Mouse (Mus musculus): ENCODE measurements at regions not wholly inside any gene's neighbourhood (a gene's known extent, or its start where the extent isn't known, plus 50 kb on each side); places are given as distances from the start of the nearest gene placed in this dataset.

- peak in 1 of 2 experiments; percentile 3 for DNase-seq (ENCODE audit: low spot score in 2 of 2)
- intact Hi-C loops (cut with DNase I) = no loop called here
These were observed 88.4 kb downstream of the AI593442 start for GRCm38 (mm10) chr9:52591188-52591587.

- intact Hi-C loops (cut with DNase I) = no loop called here
- DNase-seq (ENCODE audit: low spot score in 2 of 2) = peak; percentile 18 to 47
These were observed 105.5 kb downstream of the AI593442 start for GRCm38 (mm10) chr9:52574066-52574465.

GRCm38 (mm10) chr9:52551577-52552281 is 127.9 kb downstream of the AI593442 start:
- intact Hi-C loops (cut with DNase I) = no loop called here
- DNase-seq (ENCODE audit: low spot score in 2 of 2) = no peak

- intact Hi-C loops (cut with DNase I) = no loop called here
- DNase-seq (ENCODE audit: low spot score in 2 of 2) = no peak
These were observed 133.5 kb downstream of the AI593442 start for GRCm38 (mm10) chr9:52546071-52546470.

DNA sequence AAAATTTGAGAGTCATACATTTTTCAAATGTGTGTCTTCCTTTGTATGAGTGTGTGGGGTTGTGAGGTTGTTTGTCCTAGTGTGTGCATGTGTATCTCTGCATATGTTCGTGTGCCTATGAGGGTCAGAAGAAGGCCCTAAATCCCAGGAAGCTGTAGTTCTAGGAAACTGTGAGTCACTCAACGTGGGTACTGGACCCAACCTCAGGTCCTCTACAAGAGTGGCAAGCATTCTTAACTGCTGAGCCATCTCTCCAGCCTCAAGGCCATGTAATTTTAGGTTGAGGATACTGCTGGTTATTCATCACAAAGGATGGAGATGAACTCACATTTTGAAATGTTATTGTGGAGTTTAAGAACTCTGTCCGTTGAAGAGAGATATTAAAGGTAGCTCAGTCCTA is 140.5 kb downstream of the AI593442 start:
- no peak for DNase-seq (ENCODE audit: low spot score in 2 of 2)
- intact Hi-C loops (cut with DNase I) = no loop called here

DNA sequence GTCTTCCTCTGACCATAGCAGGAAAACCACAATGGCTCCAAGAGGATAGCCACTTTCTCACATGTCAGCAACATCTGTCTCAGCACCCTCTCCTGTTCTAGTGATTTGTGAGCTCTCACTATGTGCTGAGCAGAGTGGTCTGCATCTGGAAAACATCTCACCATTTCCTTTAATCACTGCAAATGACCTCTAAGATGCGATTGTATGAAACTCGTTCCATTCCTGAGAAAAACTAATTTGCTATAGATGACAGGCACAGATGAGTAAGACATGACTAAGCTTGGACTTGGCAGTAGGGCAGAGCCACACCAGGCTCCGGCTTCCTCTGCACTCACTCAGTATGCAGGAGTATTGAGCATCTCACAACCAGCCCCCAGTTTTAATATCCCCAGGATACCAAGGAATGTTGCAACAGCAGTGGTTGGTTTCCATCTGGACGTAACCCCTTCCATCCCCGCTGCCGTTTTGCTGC is 150.1 kb downstream of the AI593442 start:
- DNase-seq (ENCODE audit: low spot score in 2 of 2) = no peak
- intact Hi-C loops (cut with DNase I) = no loop called here

DNA sequence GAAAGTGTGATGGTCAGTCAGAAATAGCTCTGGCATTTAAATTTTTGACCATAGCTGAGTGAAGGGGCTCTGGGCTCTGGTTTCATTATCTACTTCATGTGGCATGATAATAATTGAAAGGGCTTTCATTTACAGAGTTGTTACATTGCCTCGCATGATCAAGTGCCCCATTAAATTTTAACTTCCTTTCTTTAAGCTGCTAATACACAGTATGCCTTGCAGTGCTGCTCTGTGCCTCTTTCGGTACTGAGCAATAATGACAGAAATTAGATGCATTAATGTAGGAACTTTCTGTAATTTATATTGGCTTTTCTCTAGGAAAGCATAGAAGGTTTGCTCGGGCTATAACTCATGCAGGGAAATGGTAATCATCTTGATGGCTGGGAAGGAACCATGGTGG is 179.1 kb downstream of the AI593442 start:
- intact Hi-C loops (cut with DNase I) = no loop called here
- no peak for DNase-seq (ENCODE audit: low spot score in 2 of 2)

GRCm38 (mm10) chr9:52495483-52496270 is 183.9 kb downstream of the AI593442 start:
- DNase-seq (ENCODE audit: low spot score in 2 of 2) = peak in 1 of 2 experiments; percentile 9
- intact Hi-C loops (cut with DNase I) = no loop called here

DNA sequence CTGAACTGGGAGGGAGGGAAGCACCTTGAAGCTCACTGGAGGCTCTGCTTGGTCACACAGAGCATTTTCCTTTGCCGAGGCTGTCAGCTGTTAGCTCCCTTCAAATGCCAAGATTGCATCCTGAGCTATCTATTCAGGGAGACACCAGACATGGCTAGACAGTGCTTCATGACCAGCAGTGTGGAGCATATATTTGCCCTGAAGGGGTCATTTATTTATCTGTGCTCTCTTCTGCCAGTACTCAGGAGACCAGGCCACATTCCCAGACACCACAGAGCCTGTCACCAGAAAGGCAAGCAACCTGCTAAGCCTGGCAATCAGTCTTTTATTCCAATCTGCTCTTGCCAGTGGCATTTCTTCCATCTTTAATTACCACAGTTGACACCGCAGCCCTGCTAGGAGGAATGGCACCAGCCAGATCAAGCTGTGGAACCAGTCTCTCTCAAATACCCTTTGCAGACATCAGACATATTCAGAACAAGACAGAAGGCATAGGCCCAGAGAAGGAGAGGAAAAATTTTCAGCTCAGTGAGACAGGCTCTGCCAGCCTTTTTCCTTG is 186.6 kb downstream of the AI593442 start:
- no peak for DNase-seq (ENCODE audit: low spot score in 2 of 2)
- intact Hi-C loops (cut with DNase I) = no loop called here

- peak in 1 of 2 experiments; percentile 19 for DNase-seq (ENCODE audit: low spot score in 2 of 2)
- intact Hi-C loops (cut with DNase I) = no loop called here
These were observed 205.9 kb downstream of the AI593442 start for GRCm38 (mm10) chr9:52473555-52474196.

DNA sequence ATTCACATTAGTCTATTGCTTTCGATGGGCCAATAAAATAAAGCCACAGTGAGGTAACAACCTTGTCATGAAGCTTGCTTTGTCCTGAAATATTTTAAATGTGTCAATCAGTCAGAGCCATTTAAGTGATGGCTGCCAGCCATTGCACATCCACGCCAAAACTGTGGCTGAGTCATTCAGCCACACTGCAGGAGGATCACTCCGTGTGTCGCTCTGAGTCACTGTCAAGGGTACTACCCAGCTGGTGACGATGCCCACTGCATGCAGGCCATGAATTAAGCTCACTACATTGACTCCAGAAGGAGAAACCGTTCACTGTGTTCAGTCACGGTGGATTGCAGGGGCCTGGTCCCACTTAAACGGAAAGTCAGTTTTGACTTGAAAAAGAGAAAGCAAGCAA is 206.7 kb downstream of the AI593442 start:
- DNase-seq (ENCODE audit: low spot score in 2 of 2) = peak; percentile 18
- intact Hi-C loops (cut with DNase I) = no loop called here

GRCm38 (mm10) chr9:52458518-52458917 is 221.1 kb downstream of the AI593442 start:
- intact Hi-C loops (cut with DNase I) = no loop called here
- no peak for DNase-seq (ENCODE audit: low spot score in 2 of 2)

DNA sequence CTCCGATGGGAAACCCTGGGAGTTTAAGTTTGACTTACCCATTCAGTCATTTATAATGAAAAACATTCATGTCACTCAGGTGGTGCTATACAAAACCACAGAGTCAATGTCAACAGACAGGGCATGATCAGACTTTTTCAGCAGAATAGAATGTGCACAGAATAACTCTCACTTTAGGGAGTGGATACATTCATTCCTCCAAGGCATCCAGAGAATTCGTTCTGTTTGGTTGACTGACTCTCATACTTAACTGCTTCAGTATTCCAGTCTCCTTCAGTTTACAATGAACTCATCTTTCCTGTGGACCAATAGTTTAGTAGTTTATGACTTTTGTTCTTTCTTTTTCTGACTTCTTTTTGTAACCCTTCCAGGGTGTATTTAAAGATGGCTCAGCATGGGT is 225.1 kb downstream of the AI593442 start:
- intact Hi-C loops (cut with DNase I) = no loop called here
- DNase-seq (ENCODE audit: low spot score in 2 of 2) = no peak

GRCm38 (mm10) chr9:52451792-52452191 is 227.8 kb downstream of the AI593442 start:
- DNase-seq (ENCODE audit: low spot score in 2 of 2) = no peak
- intact Hi-C loops (cut with DNase I) = no loop called here

GRCm38 (mm10) chr9:52448245-52448644 is 231.3 kb downstream of the AI593442 start:
- peak in 1 of 2 experiments; percentile 15 for DNase-seq (ENCODE audit: low spot score in 2 of 2)
- intact Hi-C loops (cut with DNase I) = no loop called here

GRCm38 (mm10) chr9:52443228-52443627 is 236.4 kb downstream of the AI593442 start:
- no peak for DNase-seq (ENCODE audit: low spot score in 2 of 2)
- intact Hi-C loops (cut with DNase I) = no loop called here

DNA sequence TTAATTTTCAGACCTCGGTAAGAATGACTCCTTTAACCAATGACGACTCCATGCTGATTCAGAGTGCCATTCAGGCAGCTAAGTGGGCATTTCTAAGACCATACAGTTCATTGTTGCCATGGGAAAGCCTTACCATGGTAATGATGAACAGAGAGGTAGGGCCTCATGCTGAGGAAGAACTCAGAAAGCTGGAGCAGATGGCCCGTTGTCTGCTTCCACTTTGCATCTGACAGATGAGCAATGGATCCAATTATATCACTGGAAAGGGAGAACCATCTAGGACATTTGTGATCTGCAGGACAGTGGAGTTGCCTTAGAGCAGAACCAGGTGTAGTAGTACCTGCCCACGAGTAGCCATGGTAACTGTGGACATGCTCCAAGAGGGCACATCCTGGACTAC is 245.4 kb downstream of the AI593442 start:
- intact Hi-C loops (cut with DNase I) = loop anchor here (10.0 kb wide), 1 partner anchor 241 kb away; the partner anchor contains the start of gene AI593442
- DNase-seq (ENCODE audit: low spot score in 2 of 2) = peak; percentile 15 to 38

- intact Hi-C loops (cut with DNase I) = no loop called here
- DNase-seq (ENCODE audit: low spot score in 2 of 2) = no peak
These were observed 254.2 kb downstream of the AI593442 start for GRCm38 (mm10) chr9:52425413-52425812.

GRCm38 (mm10) chr9:52422622-52423021 is 254.2 kb upstream of the Zc3h12c start:
- no peak for DNase-seq (ENCODE audit: low spot score in 2 of 2)
- intact Hi-C loops (cut with DNase I) = no loop called here

DNA sequence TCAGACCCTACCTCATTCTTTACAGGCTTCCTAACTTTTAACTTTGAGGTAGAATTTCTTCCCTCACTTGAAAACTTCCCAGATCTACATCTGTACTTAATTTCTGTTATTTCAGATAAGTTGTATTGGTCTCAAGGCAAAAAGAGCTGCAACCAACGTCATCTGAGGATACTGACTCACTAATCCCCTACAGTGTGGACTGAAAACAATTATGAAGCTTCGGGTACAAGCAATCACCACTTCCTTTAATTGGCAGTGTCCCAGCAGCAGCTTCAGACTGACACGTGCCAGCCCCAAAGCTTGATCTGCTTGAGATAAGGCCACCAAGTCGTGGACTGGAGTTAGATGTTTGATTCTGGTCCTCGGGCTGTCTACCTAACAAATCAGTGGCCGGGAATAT is 247.3 kb upstream of the Zc3h12c start:
- DNase-seq (ENCODE audit: low spot score in 2 of 2) = no peak
- intact Hi-C loops (cut with DNase I) = no loop called here

All from left cerebral cortex, postnatal 14 days (tissue).